ENCODE assay signal across 8 mouse cellular contexts in the genomic region with DNA sequence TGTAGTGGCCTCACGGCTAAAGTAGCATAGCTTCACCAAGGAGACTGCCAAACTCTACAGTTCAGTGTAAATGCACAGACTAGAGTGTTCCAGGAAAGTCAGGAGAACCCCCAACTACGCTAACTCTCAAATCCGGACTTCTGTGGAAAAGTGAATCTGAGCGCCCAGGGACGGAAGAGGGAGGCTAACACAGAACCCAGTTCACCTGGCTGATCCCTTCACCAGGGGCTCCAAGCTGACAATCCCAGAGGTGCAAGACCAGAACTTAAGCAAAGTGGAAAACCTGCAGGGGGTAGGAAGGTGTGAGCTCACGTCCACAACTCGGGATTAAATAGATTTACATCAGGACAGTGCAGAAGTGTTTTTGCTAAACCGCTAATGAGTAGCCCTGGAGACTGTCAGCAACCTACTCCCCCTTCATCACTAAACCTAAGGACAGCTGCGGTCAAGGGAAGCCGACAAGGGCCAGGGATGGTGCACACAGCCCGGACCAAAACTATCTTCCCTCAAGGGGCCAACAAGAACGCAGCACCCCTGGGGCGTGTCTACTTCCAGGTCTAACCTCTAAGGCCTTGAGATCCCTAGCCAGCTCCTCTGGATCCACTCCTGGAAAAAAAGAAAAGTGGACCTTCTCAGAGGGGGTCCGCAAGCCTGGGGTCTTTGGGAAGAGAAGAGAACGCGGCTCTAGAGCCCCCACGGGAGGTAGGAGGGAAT. TPM values are rescaled to one million over a fixed set of nuclear protein-coding genes. Genes with fewer than 3 reads are reported as not detected.
DNase-seq lines count a peak whose midpoint lies in the region; ATAC-seq and TF ChIP-seq lines count a peak whose summit lies in the region.

No protein-coding gene starts in this region.

- H3K9me3 ChIP-seq in lung, embryonic 15.5 days = no peaks in the 10 kb centered on the region
- H3K9me3 ChIP-seq in heart, embryonic 14.5 days (ENCODE audit: control insufficient read depth, low read length) = no peaks in the 10 kb centered on the region
- no peaks in the 10 kb centered on the region for H3K9me3 ChIP-seq in liver, embryonic 12.5 days (replicated peaks)
- no peaks in the 10 kb centered on the region for H3K9me3 ChIP-seq in stomach, postnatal 0 days (ENCODE audit: control insufficient read depth, low read length)

- H3K36me3 ChIP-seq in lung, embryonic 15.5 days = no peaks in the 10 kb centered on the region
- no peaks in the 10 kb centered on the region for H3K36me3 ChIP-seq in heart, embryonic 14.5 days (ENCODE audit: control insufficient read depth, insufficient read depth, low read length)
- H3K36me3 ChIP-seq in liver, embryonic 12.5 days = peaks cover 17% of the 10 kb centered on the region
- H3K36me3 ChIP-seq in stomach, postnatal 0 days (ENCODE audit: control insufficient read depth, insufficient read depth, low read length) = no peaks in the 10 kb centered on the region

- WGBS in lung, embryonic 15.5 days = 3% methylated on average over 17 of the region's 17 CpGs
- WGBS in heart, embryonic 14.5 days = 4% methylated on average over 17 of the region's 17 CpGs
- 13% methylated on average over 17 of the region's 17 CpGs for WGBS in liver, embryonic 12.5 days (ENCODE audit: insufficient replicate concordance)
- 3% methylated on average over 17 of the region's 17 CpGs for WGBS in stomach, postnatal 0 days

- no peaks in the 10 kb centered on the region for H3K27me3 ChIP-seq in lung, embryonic 15.5 days
- no peaks in the 10 kb centered on the region for H3K27me3 ChIP-seq in heart, embryonic 14.5 days (ENCODE audit: control insufficient read depth, insufficient read depth, low read length)
- no peaks in the 10 kb centered on the region; the same call in 1 of the 2 replicates for H3K27me3 ChIP-seq in liver, embryonic 12.5 days (replicated peaks)
- no peaks in the 10 kb centered on the region for H3K27me3 ChIP-seq in stomach, postnatal 0 days (ENCODE audit: control insufficient read depth, insufficient read depth, low read length)

- H3K27ac ChIP-seq in lung, embryonic 15.5 days = peak overlapping the region; percentile 77; the same call in 1 of the 2 replicates
- peak overlapping the region; percentile 58; the same call in 1 of the 2 replicates for H3K27ac ChIP-seq in bone marrow macrophage, adult 2 months (ENCODE audit: insufficient read depth, low read depth, low read length)
- H3K27ac ChIP-seq in heart, embryonic 14.5 days (replicated peaks in 1 of 2; ENCODE audit: control insufficient read depth in 1 of 2, insufficient read depth in 1 of 2, low read depth in 2 of 2, low read length in 2 of 2) = peak overlapping the region; percentile 60 to 80
- H3K27ac ChIP-seq in liver, embryonic 12.5 days = peak overlapping the region; percentile 90
- H3K27ac ChIP-seq in stomach, postnatal 0 days (replicated peaks) = peak overlapping the region; percentile 92

- peak overlapping the region; percentile 73 for H3K4me2 ChIP-seq in lung, embryonic 15.5 days
- H3K4me2 ChIP-seq in heart, embryonic 14.5 days (ENCODE audit: low read length) = peak overlapping the region; percentile 81
- H3K4me2 ChIP-seq in liver, embryonic 12.5 days = peak overlapping the region; percentile 93
- peak overlapping the region; percentile 73 for H3K4me2 ChIP-seq in stomach, postnatal 0 days (replicated peaks; ENCODE audit: low read depth)

- TF ChIP-seq POLR2A in bone marrow macrophage, adult 2 months (IDR thresholded peaks at IDR 0.05; ENCODE audit: borderline replicate concordance, low read depth, low read length) = no peak

- H3K4me1 ChIP-seq in lung, embryonic 15.5 days = peaks cover 18% of the 10 kb centered on the region
- H3K4me1 ChIP-seq in bone marrow macrophage, adult 2 months (ENCODE audit: control insufficient read depth, insufficient read depth, low read length) = peaks cover 16% of the 10 kb centered on the region
- H3K4me1 ChIP-seq in heart, embryonic 14.5 days (ENCODE audit: control insufficient read depth in 2 of 2, insufficient read depth in 2 of 2, low read length in 2 of 2) = peaks cover 5 to 18% of the 10 kb centered on the region in 2 experiments
- H3K4me1 ChIP-seq in liver, embryonic 12.5 days = peaks cover 51% of the 10 kb centered on the region
- H3K4me1 ChIP-seq in stomach, postnatal 0 days (replicated peaks; ENCODE audit: control insufficient read depth, insufficient read depth) = no peaks in the 10 kb centered on the region; the same call in 1 of the 2 replicates

- no peak for DNase-seq in lung, postnatal 36 days
- peak; percentile 44 for DNase-seq in stomach, postnatal 0 days (ENCODE audit: low spot score)
- DNase-seq in ovary, adult 18-20 months (ENCODE audit: low spot score) = no peak
- DNase-seq in frontal cortex, postnatal 25 days (ENCODE audit: low spot score in 2 of 2) = no peak

- H3K4me3 ChIP-seq in lung, embryonic 15.5 days = peak overlapping the region; percentile 74
- H3K4me3 ChIP-seq in bone marrow macrophage, adult 2 months (ENCODE audit: insufficient read depth, low read length) = peak overlapping the region; percentile 94
- peak overlapping the region; percentile 79 to 87 for H3K4me3 ChIP-seq in heart, embryonic 14.5 days (ENCODE audit: control insufficient read depth in 1 of 2, insufficient read depth in 1 of 2, low read depth in 1 of 2, low read length in 2 of 2)
- H3K4me3 ChIP-seq in liver, embryonic 12.5 days = peak overlapping the region; percentile 85
- peak overlapping the region; percentile 76 for H3K4me3 ChIP-seq in stomach, postnatal 0 days (ENCODE audit: low read depth, low read length)

- no peak for ATAC-seq in lung, embryonic 15.5 days (ENCODE audit: borderline replicate concordance, extremely low read depth, low FRiP score, low TSS enrichment)
- no peak for ATAC-seq in heart, embryonic 14.5 days (ENCODE audit: insufficient number of reproducible peaks, insufficient read depth, low FRiP score, low read depth)
- no peak for ATAC-seq in liver, embryonic 12.5 days
- ATAC-seq in stomach, postnatal 0 days (ENCODE audit: low FRiP score, low TSS enrichment) = no peak

- peak overlapping the region; percentile 79 for H3K9ac ChIP-seq in lung, embryonic 15.5 days
- H3K9ac ChIP-seq in heart, embryonic 14.5 days (ENCODE audit: low read length) = peak overlapping the region; percentile 84
- peak overlapping the region; percentile 93 for H3K9ac ChIP-seq in liver, embryonic 12.5 days
- H3K9ac ChIP-seq in stomach, postnatal 0 days (ENCODE audit: low read length) = peak overlapping the region; percentile 86

- TF ChIP-seq CTCF in bone marrow macrophage, adult 2 months (IDR thresholded peaks at IDR 0.05; ENCODE audit: low read depth, low read length) = no peak
- TF ChIP-seq CTCF in stomach, postnatal 0 days (IDR thresholded peaks at IDR 0.05; ENCODE audit: low read depth) = no peak

- no peak for TF ChIP-seq EP300 in stomach, postnatal 0 days (optimal IDR thresholded peaks at IDR 0.05)

RNA-seq across cellular contexts. Expression of a gene that starts 0.9 kb away (rescaled TPM):
- polyA plus RNA-seq in lung, embryonic 15.5 days (2015; fragmentation: Nextera tagmentation; extraction: Ambion mirVana) = 68.1 and 70.9 TPM in 2 replicates
- polyA plus RNA-seq in bone marrow macrophage, adult 2 months (2012; ENCODE audit: insufficient read depth, insufficient read length, missing spikeins) = 61.4 and 63.7 TPM in 2 replicates
- 53.0 and 53.3 TPM in 2 replicates for polyA plus RNA-seq in heart, embryonic 14.5 days (2014; fragmentation: Nextera tagmentation; extraction: Ambion mirVana)
- polyA plus RNA-seq in liver, embryonic 12.5 days (2016; fragmentation: Nextera tagmentation; extraction: Ambion mirVana) = 65.1 and 68.4 TPM in 2 replicates
- 42.5 and 46.6 TPM in 2 replicates for polyA plus RNA-seq in stomach, postnatal 0 days (2015; fragmentation: Nextera tagmentation; extraction: Ambion mirVana)

RNA-seq across cellular contexts. Expression of a gene that starts 47.2 kb away (rescaled TPM):
- polyA plus RNA-seq in lung, embryonic 15.5 days (2015; fragmentation: Nextera tagmentation; extraction: Ambion mirVana) = 21.0 and 23.1 TPM in 2 replicates
- polyA plus RNA-seq in bone marrow macrophage, adult 2 months (2012; ENCODE audit: insufficient read depth, insufficient read length, missing spikeins) = 7.2 and 9.1 TPM in 2 replicates
- 17.6 and 17.8 TPM in 2 replicates for polyA plus RNA-seq in heart, embryonic 14.5 days (2014; fragmentation: Nextera tagmentation; extraction: Ambion mirVana)
- 9.6 and 10.0 TPM in 2 replicates for polyA plus RNA-seq in liver, embryonic 12.5 days (2016; fragmentation: Nextera tagmentation; extraction: Ambion mirVana)
- 10.2 and 11.4 TPM in 2 replicates for polyA plus RNA-seq in stomach, postnatal 0 days (2015; fragmentation: Nextera tagmentation; extraction: Ambion mirVana)
